Mouse (Mus musculus) liver, embryonic 18 days (tissue): Measurements from ENCODE around the gene Bcl2l15. TPM values are rescaled to one million over a fixed set of nuclear protein-coding genes. Genes with fewer than 3 reads are reported as not detected.

Source experiments
- polyA plus RNA-seq: library from polyadenylated mRNA; depleted of rRNA; stranded (reverse); fragments of >200 nt; gene quantifications from 2 replicates; pipeline ENCODE4 v1.2.3, GENCODE M21; 2012; rRNA removed

Bcl2l15 gene
- 1.3 TPM in 2 replicates for polyA plus RNA-seq

GRCm38 (mm10) chr3:103832426-103832825 lies at the start of gene Bcl2l15:
Gene Bcl2l15 (plus strand): TSS chr3:103832601.

GRCm38 (mm10) chr3:103791230-103792110 lies 40.9 kb upstream of the Bcl2l15 start, which contains the start of gene Hipk1:
Gene Hipk1 (minus strand): TSS chr3:103791563.

GRCm38 (mm10) chr3:103808891-103809798 lies 23.3 kb upstream of the Bcl2l15 start, which contains the start of the genes Dclre1b, Ap4b1 and Gm43064:
Gene Dclre1b (minus strand): TSS chr3:103809444.
Gene Ap4b1 (plus strand): TSS chr3:103809520.
Gene Gm43064 (plus strand): TSS chr3:103809573.

GRCm38 (mm10) chr3:103858881-103859801 lies 26.7 kb downstream of the Bcl2l15 start, which contains the start of gene Ptpn22:
Gene Ptpn22 (plus strand): TSS chr3:103859795.

Other genes starting within 250 kb of the Bcl2l15 start
- 0.12 and 0.13 TPM in 2 replicates for gene Atg4a-ps, start 186.5 kb upstream of the Bcl2l15 start, polyA plus RNA-seq
- gene Olfml3, start 94.6 kb upstream of the Bcl2l15 start, polyA plus RNA-seq, result 1.6 and 1.8 TPM in 2 replicates
- not detected in 2 replicates for gene Gm10964, start 93.2 kb upstream of the Bcl2l15 start, polyA plus RNA-seq
- gene Hipk1, start 41.0 kb upstream of the Bcl2l15 start, polyA plus RNA-seq, result 18.2 and 20.5 TPM in 2 replicates
- 9.1 and 10.6 TPM in 2 replicates for gene Dclre1b, start 23.2 kb upstream of the Bcl2l15 start, polyA plus RNA-seq
- gene Ap4b1, start 23.1 kb upstream of the Bcl2l15 start, polyA plus RNA-seq, result 14.1 and 14.6 TPM in 2 replicates
- 0.30 and 0.58 TPM in 2 replicates for gene Gm43064, start 23.0 kb upstream of the Bcl2l15 start, polyA plus RNA-seq
- 2.2 and 2.5 TPM in 2 replicates for gene Ptpn22, start 27.2 kb downstream of the Bcl2l15 start, polyA plus RNA-seq
- 3.0 and 3.4 TPM in 2 replicates for gene Rsbn1, start 81.5 kb downstream of the Bcl2l15 start, polyA plus RNA-seq
- 2.4 and 2.8 TPM in 2 replicates for gene Phtf1, start 135.5 kb downstream of the Bcl2l15 start, polyA plus RNA-seq